Mouse (Mus musculus): Measurements from ENCODE around the gene Ypel5. TPM values are rescaled to one million over a fixed set of nuclear protein-coding genes. Genes with fewer than 3 reads are reported as not detected.

Ypel5 gene
- polyA plus RNA-seq, 2 experiments: 30.4 to 87.9 TPM

DNA sequence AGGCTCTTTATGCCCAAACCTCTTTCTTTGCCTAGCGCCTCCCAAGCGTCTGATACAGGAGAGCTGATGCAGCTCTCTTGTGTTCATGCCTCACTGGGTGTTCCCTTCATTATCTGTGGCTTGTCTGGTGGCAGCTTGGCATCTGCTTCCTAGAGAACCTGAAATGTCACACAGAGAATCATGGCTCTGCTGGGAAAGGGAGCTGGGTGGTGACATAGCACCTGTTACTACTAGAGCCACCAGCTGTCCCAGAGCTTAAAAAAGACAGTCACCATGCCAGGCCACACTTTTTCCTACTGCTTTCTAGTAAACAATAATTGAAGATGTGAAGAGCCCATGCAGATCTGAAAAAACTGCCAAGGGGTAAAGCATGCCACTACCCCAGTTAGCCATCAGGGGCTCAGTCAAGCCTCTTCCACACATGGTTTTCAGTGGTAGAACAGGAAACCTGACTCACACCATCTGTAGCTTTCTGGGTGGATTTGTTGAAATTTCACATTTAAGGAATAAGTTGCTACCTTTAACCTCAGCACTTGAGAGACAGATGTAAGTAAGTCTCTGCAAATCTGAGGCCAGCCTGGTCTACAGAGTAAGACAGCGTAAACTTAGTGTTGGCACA lies 9.2 kb upstream of the Ypel5 start:
- Histone ChIP-seq H3K4me2 (ENCODE audit: low read depth) (no peak overlapping the region), H3K4me1 (replicated peaks; ENCODE audit: control insufficient read depth in 2 of 2, insufficient read depth in 2 of 2, low read length in 1 of 2) (no peaks in the 10 kb centered on the region), H3K4me3 (ENCODE audit: insufficient read depth in 1 of 2, low read depth in 2 of 2, low read length in 2 of 2) (no peak overlapping the region), H3K36me3 (replicated peaks; ENCODE audit: control insufficient read depth, insufficient read depth, low read depth) (no peaks in the 10 kb centered on the region), H3K27me3 (ENCODE audit: control insufficient read depth, insufficient read depth, low read length) (no peaks in the 10 kb centered on the region), H3K9me3 (ENCODE audit: control insufficient read depth, low read length) (no peaks in the 10 kb centered on the region), H3K27ac (no peak overlapping the region), H3K9ac (replicated peaks) (no peak overlapping the region)
- WGBS (ENCODE audit: insufficient replicate concordance): 61% methylated on average over 3 of the region's 3 CpGs
- no peak for DNase-seq (ENCODE audit: low read depth in 3 of 3, low spot score in 3 of 3)
- ATAC-seq (ENCODE audit: insufficient read depth): no peak
- TF ChIP-seq CTCF (IDR thresholded peaks at IDR 0.05; ENCODE audit: low read depth): no peak

DNA sequence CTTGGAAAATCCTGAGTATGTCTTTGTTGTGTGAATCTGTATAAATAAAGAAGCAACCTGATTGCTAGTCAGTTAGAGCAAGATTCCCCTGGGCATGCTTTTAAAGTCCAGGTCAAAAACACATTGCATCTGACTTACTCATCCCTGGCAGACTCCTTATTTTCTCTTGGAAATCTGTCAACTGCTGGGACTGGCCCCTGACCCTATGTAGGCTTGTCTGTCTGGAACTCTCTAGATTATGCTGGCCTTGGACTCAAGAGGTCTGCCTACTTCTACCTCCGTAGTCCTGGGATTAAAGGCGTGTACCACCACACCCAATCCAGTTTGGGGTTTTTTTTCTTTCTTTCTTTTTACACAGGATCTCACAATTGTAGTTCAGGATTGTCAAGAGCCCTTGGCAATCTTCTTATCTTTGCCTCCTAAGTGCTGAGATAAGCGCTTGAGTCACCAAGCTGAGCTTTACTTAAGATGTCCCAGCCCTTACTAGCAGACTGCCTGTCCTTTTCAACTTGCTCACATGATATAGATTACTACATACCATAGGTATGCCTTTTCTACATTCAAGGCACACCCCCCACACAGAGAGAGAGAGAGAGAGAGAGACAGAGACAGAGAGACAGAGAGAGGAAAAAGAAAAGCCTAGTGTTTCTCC lies 8.1 kb upstream of the Ypel5 start:
- no peak for ATAC-seq (ENCODE audit: insufficient read depth)
- H3K4me3 ChIP-seq (ENCODE audit: insufficient read depth in 1 of 2, low read depth in 2 of 2, low read length in 2 of 2): no peak overlapping the region
- H3K9me3 ChIP-seq (ENCODE audit: control insufficient read depth, low read length): no peaks in the 10 kb centered on the region

DNA sequence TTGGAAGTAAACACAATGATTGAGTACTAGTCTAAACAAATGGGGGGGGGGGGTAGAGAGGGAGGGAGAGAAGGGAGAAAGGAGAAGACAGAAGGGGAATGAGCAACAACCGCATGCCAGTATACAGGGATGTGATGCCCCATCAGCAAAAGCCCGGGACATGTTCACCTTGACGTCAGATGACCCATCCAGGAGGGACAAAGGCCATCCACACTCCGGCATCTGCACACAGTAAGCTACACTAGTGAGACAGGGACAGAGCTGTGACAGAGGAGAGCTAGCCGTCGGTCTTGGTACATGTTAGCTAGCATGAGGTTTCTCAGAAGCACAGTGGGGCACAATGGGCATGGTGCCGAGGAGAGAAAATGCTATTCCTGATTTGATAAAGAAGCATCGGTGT lies 7.6 kb upstream of the Ypel5 start:
- H3K4me2 ChIP-seq (ENCODE audit: low read depth): no peak overlapping the region
- WGBS (ENCODE audit: insufficient replicate concordance): 68% methylated on average over 8 of the region's 8 CpGs
- H3K27ac ChIP-seq: no peak overlapping the region
- TF ChIP-seq CTCF (IDR thresholded peaks at IDR 0.05; ENCODE audit: low read depth) (no peak), EP300 (IDR thresholded peaks at IDR 0.05; ENCODE audit: low read depth) (no peak)
- ATAC-seq (ENCODE audit: insufficient read depth) (no peak), DNase-seq (ENCODE audit: low read depth in 3 of 3, low spot score in 3 of 3) (no peak)
- H3K4me3 ChIP-seq (ENCODE audit: insufficient read depth in 1 of 2, low read depth in 2 of 2, low read length in 2 of 2): no peak overlapping the region
- no peaks in the 10 kb centered on the region for H3K36me3 ChIP-seq (replicated peaks; ENCODE audit: control insufficient read depth, insufficient read depth, low read depth)
- no peaks in the 10 kb centered on the region for H3K27me3 ChIP-seq (ENCODE audit: control insufficient read depth, insufficient read depth, low read length)
- no peaks in the 10 kb centered on the region for H3K4me1 ChIP-seq (replicated peaks; ENCODE audit: control insufficient read depth in 2 of 2, insufficient read depth in 2 of 2, low read length in 1 of 2)
- no peaks in the 10 kb centered on the region for H3K9me3 ChIP-seq (ENCODE audit: control insufficient read depth, low read length)
- no peak overlapping the region for H3K9ac ChIP-seq (replicated peaks)

More for the DNA sequence above, 8.1 kb upstream of the Ypel5 start:
- Histone ChIP-seq H3K27ac (no peak overlapping the region), H3K4me2 (ENCODE audit: low read depth) (no peak overlapping the region), H3K4me1 (replicated peaks; ENCODE audit: control insufficient read depth in 2 of 2, insufficient read depth in 2 of 2, low read length in 1 of 2) (no peaks in the 10 kb centered on the region), H3K27me3 (ENCODE audit: control insufficient read depth, insufficient read depth, low read length) (no peaks in the 10 kb centered on the region), H3K9ac (replicated peaks) (no peak overlapping the region), H3K36me3 (replicated peaks; ENCODE audit: control insufficient read depth, insufficient read depth, low read depth) (no peaks in the 10 kb centered on the region)
- DNase-seq (ENCODE audit: low read depth in 3 of 3, low spot score in 3 of 3): no peak
- 46% methylated on average over 3 of the region's 3 CpGs for WGBS (ENCODE audit: insufficient replicate concordance)
- no peak for TF ChIP-seq CTCF (IDR thresholded peaks at IDR 0.05; ENCODE audit: low read depth)
- no peak for TF ChIP-seq EP300 (IDR thresholded peaks at IDR 0.05; ENCODE audit: low read depth)

DNA sequence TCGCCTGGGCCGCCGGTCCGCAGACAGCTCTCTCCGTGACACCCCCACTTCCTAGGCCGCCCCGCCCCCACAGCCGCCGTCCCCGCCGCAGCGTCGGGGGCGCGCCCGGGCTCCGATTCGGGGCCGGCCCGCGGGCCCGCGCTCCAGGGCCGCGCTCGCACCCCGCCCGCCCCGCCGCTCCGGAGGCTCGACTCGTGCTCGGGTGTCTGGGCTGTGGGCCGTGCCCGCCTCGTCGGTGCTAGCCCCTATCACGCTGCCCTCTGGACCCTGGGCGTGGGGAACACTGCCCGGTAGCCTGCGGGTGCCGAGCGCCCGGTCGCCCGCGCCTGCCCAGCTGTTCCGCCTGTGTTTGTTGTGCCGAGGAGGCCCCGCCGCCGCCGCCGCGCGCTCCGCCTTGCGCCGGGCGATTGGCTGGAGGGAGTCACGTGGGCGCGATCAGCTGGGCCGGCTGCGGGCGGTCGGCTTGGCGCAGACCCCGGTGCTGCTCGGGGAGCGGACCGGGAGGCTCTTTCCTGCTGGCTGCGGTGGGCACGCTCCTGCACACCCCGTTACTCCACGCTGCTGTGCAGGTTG lies 973 bp downstream of the Ypel5 start:
- H3K27ac ChIP-seq: peak overlapping the region; percentile 95
- peak; percentile 60 for ATAC-seq (ENCODE audit: insufficient read depth)
- 0% methylated on average over 64 of the region's 77 CpGs for WGBS (ENCODE audit: insufficient replicate concordance)
- no peaks in the 10 kb centered on the region for H3K27me3 ChIP-seq (ENCODE audit: control insufficient read depth, insufficient read depth, low read length)
- DNase-seq (ENCODE audit: low read depth in 3 of 3, low spot score in 3 of 3): peak; percentile 75 to 80 (median 80)
- no peak for TF ChIP-seq EP300 (IDR thresholded peaks at IDR 0.05; ENCODE audit: low read depth)
- no peak for TF ChIP-seq CTCF (IDR thresholded peaks at IDR 0.05; ENCODE audit: low read depth)
- H3K4me2 ChIP-seq (ENCODE audit: low read depth): peak overlapping the region; percentile 87
- peaks cover 2% of the 10 kb centered on the region; the same call in 1 of the 2 replicates for H3K36me3 ChIP-seq (replicated peaks; ENCODE audit: control insufficient read depth, insufficient read depth, low read depth)
- H3K4me1 ChIP-seq (replicated peaks; ENCODE audit: control insufficient read depth in 2 of 2, insufficient read depth in 2 of 2, low read length in 1 of 2): peaks cover 6 to 9% of the 10 kb centered on the region in 2 experiments
- peak overlapping the region; percentile 99 for H3K9ac ChIP-seq (replicated peaks)
- no peaks in the 10 kb centered on the region for H3K9me3 ChIP-seq (ENCODE audit: control insufficient read depth, low read length)
- peak overlapping the region; percentile 95 to 98 for H3K4me3 ChIP-seq (ENCODE audit: insufficient read depth in 1 of 2, low read depth in 2 of 2, low read length in 2 of 2)

DNA sequence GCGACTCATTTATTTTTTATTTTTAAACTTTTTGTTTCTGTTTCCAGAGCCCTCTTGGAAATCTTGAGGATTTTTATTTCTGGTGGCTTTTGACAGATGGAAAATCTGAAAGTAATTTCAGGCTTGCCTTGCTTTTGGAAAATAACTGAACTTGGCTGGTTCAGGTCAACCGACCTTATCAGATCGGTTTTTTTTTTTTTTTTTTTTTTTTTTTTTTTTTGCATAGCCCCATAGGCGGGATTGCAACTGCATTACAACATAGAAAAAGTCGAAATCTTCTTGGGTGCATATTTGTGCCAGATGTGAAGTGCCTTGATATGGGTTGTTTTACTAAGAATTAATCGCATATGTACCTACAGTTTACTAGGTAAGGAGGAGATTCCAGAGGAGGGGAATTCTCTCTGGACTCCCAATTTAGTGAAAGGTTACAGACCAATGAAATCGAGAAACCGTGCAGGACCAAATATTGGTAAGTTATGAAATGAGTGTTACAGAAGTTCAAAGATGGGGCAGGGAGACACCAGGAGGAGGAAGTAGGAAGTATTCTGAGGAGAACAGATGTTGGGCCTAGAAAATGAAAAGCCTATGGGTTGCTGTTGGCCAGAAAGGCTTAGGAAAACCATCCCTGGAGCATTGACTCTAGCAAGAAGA lies 1.7 kb downstream of the Ypel5 start:
- Histone ChIP-seq H3K36me3 (replicated peaks; ENCODE audit: control insufficient read depth, insufficient read depth, low read depth) (peaks cover 2% of the 10 kb centered on the region; the same call in 1 of the 2 replicates), H3K9me3 (ENCODE audit: control insufficient read depth, low read length) (no peaks in the 10 kb centered on the region), H3K4me1 (replicated peaks; ENCODE audit: control insufficient read depth in 2 of 2, insufficient read depth in 2 of 2, low read length in 1 of 2) (peaks cover 6 to 9% of the 10 kb centered on the region in 2 experiments), H3K9ac (replicated peaks) (peak overlapping the region; percentile 99), H3K4me2 (ENCODE audit: low read depth) (peak overlapping the region; percentile 63), H3K4me3 (ENCODE audit: insufficient read depth in 1 of 2, low read depth in 2 of 2, low read length in 2 of 2) (peak overlapping the region; percentile 95 to 98), H3K27me3 (ENCODE audit: control insufficient read depth, insufficient read depth, low read length) (no peaks in the 10 kb centered on the region), H3K27ac (peak overlapping the region; percentile 95)
- ATAC-seq (ENCODE audit: insufficient read depth) (no peak), DNase-seq (ENCODE audit: low read depth in 3 of 3, low spot score in 3 of 3) (peak in 1 of 3 experiments; percentile 44)
- 8% methylated on average over 8 of the region's 8 CpGs for WGBS (ENCODE audit: insufficient replicate concordance)
- 0 out of 2 replicates have a peak, but pooled peaks have one; percentile 13 for TF ChIP-seq CTCF (IDR thresholded peaks at IDR 0.05; ENCODE audit: low read depth)
- TF ChIP-seq EP300 (IDR thresholded peaks at IDR 0.05; ENCODE audit: low read depth): no peak
